Mouse (Mus musculus) liver, postnatal 0 days (tissue): ENCODE measurements around the gene Brms1l.

ENCODE experiments used
- CTCF ChIP-seq: sonication (generic); IDR thresholded peaks from 2 replicates; pipeline ENCODE4 v1.5.1; 2016; ENCODE audit warnings: antibody characterized with exemption, low read depth
- EP300 ChIP-seq: IDR thresholded peaks from 2 replicates; pipeline ENCODE4 v1.6.1; 2016; ENCODE audit warnings: antibody characterized with exemption, low read depth, mild to moderate bottlenecking

GRCm38 (mm10) chr12:55860631-55861030 lies 24.5 kb downstream of the Brms1l start:
- TF ChIP-seq CTCF (no peak), EP300 (no peak)
